Comparison of ENCODE assay signal across 9 mouse cellular contexts in genomic region chr16:29198461-29198860, GRCm38 (mm10). TPM values are rescaled to one million over a fixed set of nuclear protein-coding genes. Genes with fewer than 3 reads are reported as not detected.
DNase-seq lines count a peak whose midpoint lies in the region; ATAC-seq lines count a peak whose summit lies in the region.
"Had no signal": no experiment of that assay in that cellular context is flagged by ENCODE, and none has a peak within 500 bp of the region (broad histone marks: within the 10 kb centered on the region; RNA-seq: fewer than 3 reads in every experiment).

No protein-coding gene starts in this region.

- no peak overlapping the region for H3K9ac ChIP-seq in kidney, embryonic 14.5 days (ENCODE audit: low read depth, low read length)
- no peak overlapping the region for H3K9ac ChIP-seq in heart, embryonic 15.5 days
- H3K9ac ChIP-seq in neural tube, embryonic 15.5 days (replicated peaks) = no peak overlapping the region

- no peak overlapping the region for H3K27ac ChIP-seq in kidney, embryonic 14.5 days (ENCODE audit: low read depth, low read length)
- no peak overlapping the region for H3K27ac ChIP-seq in heart, embryonic 15.5 days
- no peak overlapping the region for H3K27ac ChIP-seq in neural tube, embryonic 15.5 days (replicated peaks)

- no peak overlapping the region for H3K4me2 ChIP-seq in kidney, embryonic 14.5 days (replicated peaks; ENCODE audit: low read depth, low read length)
- 0 out of 2 replicates have a peak overlapping the region, but pooled peaks have one; percentile 14 for H3K4me2 ChIP-seq in heart, embryonic 15.5 days
- H3K4me2 ChIP-seq in neural tube, embryonic 15.5 days = no peak overlapping the region

- 26% methylated on average over 5 of the region's 5 CpGs for whole genome bisulfite sequencing in kidney, embryonic 14.5 days
- 11% methylated on average over 5 of the region's 5 CpGs for WGBS in heart, embryonic 15.5 days
- WGBS in neural tube, embryonic 15.5 days = 32% methylated on average over 5 of the region's 5 CpGs

- ATAC-seq in kidney, embryonic 14.5 days (ENCODE audit: low FRiP score, low TSS enrichment) = peak; percentile 57; the same call in 1 of the 2 replicates
- peak; percentile 67 for ATAC-seq in heart, embryonic 15.5 days (replicated peaks; ENCODE audit: insufficient number of reproducible peaks, insufficient read depth, low FRiP score, low read depth)
- no peak for ATAC-seq in megakaryocyte, adult 5-6 weeks (ENCODE audit: poor library complexity, severe bottlenecking)
- no peak for ATAC-seq in neural tube, embryonic 15.5 days (ENCODE audit: low FRiP score)

- no peaks in the 10 kb centered on the region for H3K36me3 ChIP-seq in kidney, embryonic 14.5 days (ENCODE audit: control insufficient read depth, insufficient read depth, low read length)
- no peaks in the 10 kb centered on the region for H3K36me3 ChIP-seq in heart, embryonic 15.5 days
- H3K36me3 ChIP-seq in neural tube, embryonic 15.5 days = no peaks in the 10 kb centered on the region

- no peaks in the 10 kb centered on the region for H3K27me3 ChIP-seq in kidney, embryonic 14.5 days (ENCODE audit: control insufficient read depth, insufficient read depth, low read length)
- H3K27me3 ChIP-seq in heart, embryonic 15.5 days = no peaks in the 10 kb centered on the region
- no peaks in the 10 kb centered on the region for H3K27me3 ChIP-seq in neural tube, embryonic 15.5 days (replicated peaks)

- no peak for DNase-seq in kidney, postnatal 25 days
- DNase-seq in embryo, embryonic 9.5 days (ENCODE audit: extremely low spot score) = peak; percentile 42
- DNase-seq in mesoderm, embryonic 11.5 days (ENCODE audit: low read depth, low spot score) = peak; percentile 34
- no peak for DNase-seq in testis, postnatal 14 days (ENCODE audit: low spot score)

- no peak overlapping the region for H3K4me3 ChIP-seq in kidney, embryonic 14.5 days (ENCODE audit: low read length)
- H3K4me3 ChIP-seq in heart, embryonic 15.5 days = no peak overlapping the region
- no peak overlapping the region for H3K4me3 ChIP-seq in neural tube, embryonic 15.5 days (replicated peaks)
- H3K4me3 ChIP-seq: erythroblast, embryonic 14.5 days had no signal

- H3K9me3 ChIP-seq in kidney, embryonic 14.5 days (ENCODE audit: control insufficient read depth, low read length) = no peaks in the 10 kb centered on the region
- no peaks in the 10 kb centered on the region for H3K9me3 ChIP-seq in heart, embryonic 15.5 days (replicated peaks)
- H3K9me3 ChIP-seq in neural tube, embryonic 15.5 days (replicated peaks) = no peaks in the 10 kb centered on the region

- no peaks in the 10 kb centered on the region for H3K4me1 ChIP-seq in kidney, embryonic 14.5 days (ENCODE audit: control insufficient read depth, insufficient read depth, low read length)
- peaks cover 10% of the 10 kb centered on the region for H3K4me1 ChIP-seq in heart, embryonic 15.5 days (replicated peaks)
- H3K4me1 ChIP-seq in neural tube, embryonic 15.5 days = 0 out of 2 replicates have a peak, but pooled peaks cover 3% of the 10 kb centered on the region

RNA-seq across cellular contexts. Expression of gene Hrasls, which starts 11.0 kb away (rescaled TPM):
- 0.10 and 0.16 TPM in 2 replicates for polyA plus RNA-seq in kidney, embryonic 14.5 days (2014; fragmentation: Nextera tagmentation; extraction: Ambion mirVana)
- 1.5 and 1.8 TPM in 2 replicates for polyA plus RNA-seq in heart, embryonic 15.5 days (2015; fragmentation: Nextera tagmentation; extraction: Ambion mirVana)
- total RNA-seq in megakaryocyte, adult 5-6 weeks (2015) = not detected in 2 replicates
- total RNA-seq in megakaryocyte, adult 5-6 weeks (2017) = not detected in 2 replicates
- 3.6 and 4.7 TPM in 2 replicates for polyA plus RNA-seq in neural tube, embryonic 15.5 days (2015; fragmentation: Nextera tagmentation; extraction: Ambion mirVana)
- polyA plus RNA-seq: erythroblast, embryonic 14.5 days had no signal

Comparison
In these comparisons a context has a peak if more than half of its experiments do, and no peak if none do; other contexts are left out.
1. ATAC-seq: peak in kidney, embryonic 14.5 days (single experiment) and heart, embryonic 15.5 days (single experiment); none in megakaryocyte, adult 5-6 weeks (single experiment) and neural tube, embryonic 15.5 days (single experiment).
2. DNase-seq: peak in embryo, embryonic 9.5 days (single experiment) and mesoderm, embryonic 11.5 days (single experiment); none in kidney, postnatal 25 days (0 of 2) and testis, postnatal 14 days (single experiment).